ENCODE assay signal across 8 mouse cellular contexts in genomic region chr15:82147611-82148111, GRCm38 (mm10). TPM values are rescaled to one million over a fixed set of nuclear protein-coding genes. Genes with fewer than 3 reads are reported as not detected.
DNase-seq lines count a peak whose midpoint lies in the region; ATAC-seq lines count a peak whose summit lies in the region.

No protein-coding gene starts in this region.

- peak overlapping the region; percentile 90 for H3K9ac ChIP-seq in midbrain, embryonic 13.5 days (replicated peaks)

- ATAC-seq in CD4-positive, CD25-positive, alpha-beta regulatory T cell, adult 4 months: no peak
- peak; percentile 12 for ATAC-seq in midbrain, embryonic 13.5 days

- H3K27me3 ChIP-seq in midbrain, embryonic 13.5 days: no peaks in the 10 kb centered on the region

- peaks cover 68% of the 10 kb centered on the region for H3K4me1 ChIP-seq in midbrain, embryonic 13.5 days (replicated peaks)

- peak overlapping the region; percentile 95 for H3K4me3 ChIP-seq in midbrain, embryonic 13.5 days (replicated peaks)

- no peaks in the 10 kb centered on the region for H3K9me3 ChIP-seq in midbrain, embryonic 13.5 days

- H3K27ac ChIP-seq in midbrain, embryonic 13.5 days: peak overlapping the region; percentile 99

- intact Hi-C loops in left cerebral cortex, postnatal 36 days (cut with DNase I): no loop called here

- H3K36me3 ChIP-seq in midbrain, embryonic 13.5 days: peaks cover 7% of the 10 kb centered on the region; the same call in 1 of the 2 replicates

- under 1% methylated on average over 50 of the region's 50 CpGs for WGBS in midbrain, embryonic 13.5 days

- peak overlapping the region; percentile 88 for H3K4me2 ChIP-seq in midbrain, embryonic 13.5 days (replicated peaks)

- DNase-seq in CD4-positive, CD25-positive, alpha-beta regulatory T cell, adult 2 months (ENCODE audit: low read depth, low spot score): peak; percentile 60
- DNase-seq in cerebellum, adult 9-11 months: peak; percentile 75
- peak; percentile 38 to 61 for DNase-seq in frontal cortex, postnatal 14 days (ENCODE audit: low spot score in 2 of 2)
- peak; percentile 70 for DNase-seq in induced T-regulatory cell, adult 2 months (ENCODE audit: low read depth)
- DNase-seq in left cerebral cortex, postnatal 36 days (ENCODE audit: low spot score in 2 of 2): peak; percentile 64 to 77
- peak; percentile 65 to 68 for DNase-seq in spleen, postnatal 10 days (ENCODE audit: low spot score in 2 of 2)

RNA-seq across cellular contexts. Expression of gene Srebf2, which starts 0.7 kb away (rescaled TPM):
- 10 to 100 TPM; 32.2 to 56.0 TPM for polyA plus RNA-seq in CD4-positive, CD25-positive, alpha-beta regulatory T cell, adult 4 months (2017; shearing (Covaris generic))
- total RNA-seq in left cerebral cortex, postnatal 36 days (2021): 100 to 1,000 TPM; 183 to 198 TPM
- 225 and 230 TPM in 2 replicates for polyA plus RNA-seq in midbrain, embryonic 13.5 days (2015; fragmentation: Nextera tagmentation; extraction: Ambion mirVana)

RNA-seq across cellular contexts. Expression of gene Ccdc134, which starts 19.9 kb away (rescaled TPM):
- polyA plus RNA-seq in CD4-positive, CD25-positive, alpha-beta regulatory T cell, adult 4 months (2017; shearing (Covaris generic)): 10 to 100 TPM; 18.5 to 26.0 TPM
- 10 to 100 TPM in 1 of 2 experiments, 1 to 10 TPM in 1; 9.5 to 14.2 TPM for total RNA-seq in left cerebral cortex, postnatal 36 days (2021)
- polyA plus RNA-seq in midbrain, embryonic 13.5 days (2015; fragmentation: Nextera tagmentation; extraction: Ambion mirVana): 12.0 and 14.0 TPM in 2 replicates
